Mouse (Mus musculus) WW6 (cell line): ENCODE measurements around the gene Miga2.

Source experiments
- DNase-seq: peaks from one replicate; pipeline ENCODE4 v3.0.0-alpha.2; 2013; ENCODE audit warnings: low read depth, low spot score

The Miga2 gene

DNA sequence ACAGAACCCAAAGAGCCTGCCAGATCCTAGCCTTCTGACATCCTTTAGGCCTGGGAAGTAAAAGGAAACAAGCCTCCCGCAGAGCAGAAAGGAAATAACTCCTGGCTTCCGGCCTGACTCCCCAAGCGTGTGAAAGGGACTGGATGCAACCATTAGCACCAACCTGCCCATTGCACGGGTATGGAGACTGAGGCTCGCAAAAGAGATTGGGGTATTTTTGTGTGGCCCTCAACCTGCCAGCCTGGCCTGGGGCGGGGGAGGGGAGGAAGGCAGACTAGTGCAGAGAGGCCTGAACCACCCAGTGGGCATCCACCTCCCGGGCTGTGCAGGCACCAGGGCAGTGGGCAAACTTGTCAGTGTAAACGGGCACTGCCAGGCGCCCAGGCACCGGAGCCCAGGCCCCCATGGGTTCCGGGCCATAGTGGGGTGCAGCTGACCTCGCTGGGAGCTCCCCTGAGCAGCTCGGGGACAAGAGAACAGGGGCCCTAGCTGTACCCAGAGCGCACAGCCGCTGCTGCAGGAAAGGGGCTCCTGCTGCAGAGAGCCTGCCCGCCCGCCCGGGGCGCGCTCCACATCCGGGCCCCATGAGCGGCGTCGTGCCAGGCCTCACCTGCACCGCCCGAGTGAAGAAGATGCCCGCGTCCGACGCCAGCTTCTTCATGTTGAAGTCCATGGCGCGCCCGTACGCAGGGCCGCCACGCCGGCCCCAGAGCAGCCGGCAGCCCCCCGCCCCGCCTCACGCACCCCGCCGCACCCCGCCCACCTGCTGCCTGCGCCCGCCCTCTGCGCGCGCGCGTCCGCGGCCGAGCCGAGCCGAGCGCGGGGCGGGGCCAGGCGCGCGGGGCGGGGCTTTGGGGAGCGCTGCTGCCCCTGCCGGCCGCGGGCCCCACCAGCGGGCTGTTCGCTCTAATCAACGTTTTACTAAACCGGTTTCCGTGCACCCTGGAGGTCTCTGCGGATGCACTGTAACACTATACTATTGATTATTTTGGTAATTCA, 5.2 kb upstream of the Miga2 start, which contains the start of gene Sh3glb2:
Gene Sh3glb2 (minus strand): TSS at position 805 of the 999 bp plus-strand sequence.
- no peak for DNase-seq

DNA sequence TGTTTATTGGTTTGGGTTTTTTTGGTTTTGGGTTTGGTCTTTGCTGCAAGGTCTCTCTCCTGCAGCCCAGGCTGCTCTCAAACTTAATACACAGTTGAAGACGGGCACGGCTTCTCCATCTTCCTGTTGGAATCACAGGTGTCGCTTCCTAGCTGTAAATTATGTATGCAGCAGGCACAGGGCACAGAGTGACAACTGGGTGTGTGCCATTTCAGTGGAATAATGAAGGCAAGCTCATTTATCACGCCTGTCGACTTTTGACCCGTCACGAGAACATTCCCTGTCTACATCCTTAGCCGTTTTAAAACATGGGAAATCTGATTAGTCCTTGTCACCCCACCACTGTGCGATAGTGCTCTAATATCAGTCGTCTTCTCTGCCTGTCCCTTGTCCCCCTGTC, 3.4 kb upstream of the Miga2 start:
- no peak for DNase-seq

DNA sequence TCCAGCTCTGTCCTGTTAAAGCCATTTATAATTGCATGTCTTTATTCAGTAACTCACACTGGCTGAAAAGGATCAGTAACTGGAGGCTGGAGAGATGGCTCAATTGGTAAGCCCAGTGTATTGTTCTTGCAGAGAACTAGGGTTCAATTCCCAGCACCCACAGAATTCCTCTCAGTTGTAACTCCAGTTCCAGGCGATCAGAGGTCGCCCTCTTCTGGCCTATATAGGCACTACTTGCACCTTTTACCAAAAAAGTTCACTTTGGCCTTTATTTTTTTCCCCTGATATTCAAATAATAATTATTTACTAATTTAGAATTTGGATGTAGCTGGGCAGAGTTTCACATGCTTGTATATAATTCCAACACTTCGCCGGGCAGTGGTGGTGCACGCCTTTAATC, 1.2 kb upstream of the Miga2 start:
- DNase-seq = no peak

DNA sequence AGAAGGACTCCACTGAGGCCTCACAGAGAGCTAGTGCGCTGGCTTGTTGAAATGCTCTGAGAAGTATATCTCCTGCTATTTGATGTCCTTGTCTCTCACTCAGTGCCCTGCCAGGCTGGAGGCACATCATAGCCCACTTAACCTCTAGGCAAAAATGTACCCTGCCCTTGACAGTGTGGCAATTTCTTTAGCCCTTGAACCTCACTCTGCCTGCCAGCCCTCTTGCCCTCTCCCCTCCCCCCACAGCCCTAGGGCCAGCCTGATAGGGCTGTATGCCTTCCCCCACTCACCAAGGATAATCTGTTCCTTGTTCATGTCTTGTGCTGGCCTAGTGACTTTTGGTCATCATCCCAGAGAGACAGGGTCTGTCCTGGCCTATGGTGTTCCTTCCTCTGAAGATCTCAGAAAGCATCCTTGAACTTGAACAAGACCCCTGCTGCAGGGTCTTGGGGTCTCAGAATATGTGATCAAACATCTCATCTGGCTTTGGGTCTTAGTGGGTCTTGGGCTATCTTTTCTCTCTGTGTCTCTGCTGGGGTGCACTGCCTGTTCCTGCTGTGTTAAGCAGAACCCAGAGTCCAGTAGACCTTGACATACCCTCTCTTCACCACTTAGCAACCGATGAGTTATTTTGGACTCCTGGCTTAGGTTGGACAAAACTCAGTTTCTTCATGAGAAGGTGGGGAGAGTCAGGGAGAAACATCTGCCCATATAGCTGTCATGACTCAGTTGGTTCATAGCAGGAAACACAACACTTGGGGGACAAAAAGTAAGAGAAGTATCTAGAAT, 1.4 kb downstream of the Miga2 start:
- no peak for DNase-seq

DNA sequence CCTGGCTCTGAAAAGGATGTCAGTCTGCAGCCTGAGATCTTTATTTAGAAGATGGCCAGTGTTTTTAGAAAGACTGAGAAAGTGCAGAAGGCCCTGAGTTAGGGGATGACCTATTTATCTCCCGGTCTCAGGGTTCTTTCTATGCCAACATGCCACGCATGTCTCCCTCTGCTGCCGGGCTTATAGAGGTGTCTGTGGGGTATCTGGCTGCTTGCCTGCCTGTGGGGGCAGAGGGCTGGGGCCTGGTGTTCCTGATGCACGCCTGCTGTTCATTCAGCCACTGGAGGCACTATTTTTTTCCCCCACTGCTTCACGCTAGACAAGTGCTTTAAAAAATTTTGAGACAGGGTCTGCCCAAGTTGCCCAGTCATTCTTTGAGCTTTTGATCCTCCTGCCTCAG, 2.2 kb downstream of the Miga2 start:
- no peak for DNase-seq

DNA sequence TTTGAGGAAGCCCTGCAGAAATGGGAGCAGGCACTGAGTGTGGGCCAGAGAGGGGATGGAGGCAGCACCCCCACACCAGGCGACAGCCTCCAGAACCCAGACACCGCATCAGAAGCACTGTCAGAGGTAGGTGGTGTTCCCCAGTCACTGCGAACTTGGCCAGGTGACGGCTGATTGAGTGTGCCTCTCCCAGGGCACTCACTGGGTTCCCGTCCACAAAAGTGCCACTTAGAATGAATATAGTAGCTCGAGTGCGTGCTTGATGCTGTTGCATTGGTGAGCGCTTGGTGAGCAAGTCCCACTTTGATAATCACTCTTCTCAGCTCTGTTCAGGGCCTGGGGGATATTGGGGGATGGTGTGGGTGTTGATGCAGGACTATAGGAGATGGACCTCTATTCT, 7.5 kb downstream of the Miga2 start:
- DNase-seq = no peak

DNA sequence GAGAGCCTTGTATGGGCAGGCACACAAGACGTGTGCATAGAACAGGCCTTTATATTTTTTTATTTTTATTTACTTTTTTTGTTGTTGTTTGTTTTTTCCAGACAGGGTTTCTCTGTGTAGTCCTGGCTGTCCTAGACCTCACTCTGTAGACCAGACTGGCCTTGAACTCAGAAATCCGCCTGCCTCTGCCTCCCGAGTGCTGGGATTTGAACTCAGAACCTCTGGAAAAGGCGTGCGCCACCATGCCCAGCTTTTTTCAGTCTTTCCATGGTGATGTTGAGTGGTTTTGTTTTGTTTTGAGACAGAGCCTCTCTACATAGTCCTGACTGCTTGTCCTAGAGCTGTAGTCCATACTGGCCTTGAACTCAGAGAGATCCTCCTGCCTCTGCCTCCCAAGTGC, 8.7 kb downstream of the Miga2 start:
- DNase-seq = no peak

DNA sequence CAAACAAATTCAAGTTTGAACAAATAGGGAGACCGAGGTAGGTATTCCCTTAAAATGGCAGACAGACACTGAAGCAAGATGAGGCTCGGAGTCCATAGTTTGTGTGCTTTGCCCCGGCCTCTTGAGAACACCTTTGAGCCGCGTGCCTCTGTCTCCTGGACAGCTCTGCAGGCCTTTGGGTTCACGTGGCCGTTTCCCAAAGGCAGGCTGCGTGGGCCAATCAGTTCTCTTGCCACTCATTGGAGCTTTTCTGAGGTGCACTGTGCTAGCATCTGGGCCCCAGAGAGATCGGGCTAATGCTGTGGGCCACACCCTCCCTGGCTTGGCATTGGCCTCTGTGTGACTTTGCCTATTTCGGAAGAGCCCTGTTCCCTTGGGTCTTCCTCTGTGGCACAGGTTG, 11.9 kb downstream of the Miga2 start:
- DNase-seq = no peak

DNA sequence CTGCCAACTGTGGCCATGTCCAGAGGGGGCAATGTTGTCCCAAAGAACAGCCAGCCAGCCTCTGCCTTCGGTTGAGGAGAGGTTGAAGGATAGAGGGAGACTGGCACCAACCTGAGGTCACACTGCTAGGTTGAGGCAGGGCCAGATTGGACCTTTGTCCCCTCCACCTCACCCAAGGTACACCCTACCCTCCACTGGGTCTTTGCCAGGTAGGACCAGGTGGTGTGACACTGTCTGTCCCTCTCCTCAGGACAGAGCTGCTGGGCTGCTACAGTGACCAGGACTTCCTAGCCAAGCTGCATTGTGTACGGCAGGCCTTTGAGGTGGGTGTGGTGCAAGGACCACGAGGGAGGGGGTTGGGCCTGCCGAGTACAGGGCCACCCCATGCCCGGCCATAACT, 13.7 kb downstream of the Miga2 start:
- no peak for DNase-seq

DNA sequence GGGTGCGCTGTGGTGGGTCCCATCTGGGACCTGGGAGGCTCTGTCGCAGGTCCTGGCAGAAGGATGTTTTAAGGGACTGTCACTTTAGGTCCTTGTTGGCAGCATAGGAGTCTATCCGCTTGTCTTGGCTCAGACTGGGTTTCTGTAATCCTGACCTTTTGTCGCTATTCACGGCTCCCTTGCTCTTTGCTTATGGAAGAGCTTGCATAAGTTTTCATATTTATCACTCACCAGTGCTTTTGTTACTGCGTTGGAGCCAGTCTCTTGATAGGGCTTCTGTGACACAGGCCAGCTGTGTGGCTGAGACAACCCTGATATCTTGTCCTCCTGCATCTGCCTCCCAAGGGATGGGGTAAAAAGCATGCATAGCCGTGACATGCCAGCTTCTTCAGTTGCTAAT, 15.3 kb downstream of the Miga2 start:
- no peak for DNase-seq

DNA sequence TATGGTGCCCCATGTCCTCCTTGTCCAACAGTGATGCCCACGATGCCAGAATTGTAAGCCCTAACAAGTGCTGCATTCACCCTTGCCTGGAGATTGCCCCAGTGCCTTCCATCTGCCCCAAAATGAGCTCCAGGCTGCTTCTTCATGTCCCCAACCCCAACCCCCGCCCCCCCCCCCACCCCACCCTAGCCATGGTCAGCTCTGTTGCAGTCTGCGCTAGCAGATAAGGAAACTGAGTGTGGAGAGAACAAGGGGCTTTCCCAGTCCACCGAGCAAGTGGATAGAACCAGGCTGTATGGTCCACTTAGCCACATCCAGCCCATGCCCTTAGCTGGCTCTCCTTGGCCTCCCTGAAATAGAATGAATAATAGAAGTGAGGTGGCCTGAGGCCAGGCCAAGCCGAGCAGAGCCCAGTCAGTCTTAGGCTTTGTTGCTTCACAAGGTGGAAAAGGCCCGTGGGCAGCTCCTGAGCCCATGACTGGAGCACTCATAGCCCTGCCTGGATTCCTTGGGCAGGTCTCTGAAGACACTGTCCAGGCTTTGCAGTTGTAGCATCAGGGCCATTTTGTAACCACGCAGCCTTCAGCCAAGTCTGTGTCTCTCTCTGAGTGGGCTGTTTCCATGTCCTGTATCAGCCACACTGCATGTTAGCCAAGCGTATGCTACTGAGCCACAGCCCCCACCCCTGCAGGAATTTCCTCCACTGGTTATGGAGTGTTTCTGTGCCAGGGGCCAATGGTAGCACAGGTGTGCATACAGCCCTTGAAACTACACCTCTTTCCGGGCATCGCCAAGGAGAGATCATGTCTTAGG, 16.7 kb downstream of the Miga2 start:
- no peak for DNase-seq

DNA sequence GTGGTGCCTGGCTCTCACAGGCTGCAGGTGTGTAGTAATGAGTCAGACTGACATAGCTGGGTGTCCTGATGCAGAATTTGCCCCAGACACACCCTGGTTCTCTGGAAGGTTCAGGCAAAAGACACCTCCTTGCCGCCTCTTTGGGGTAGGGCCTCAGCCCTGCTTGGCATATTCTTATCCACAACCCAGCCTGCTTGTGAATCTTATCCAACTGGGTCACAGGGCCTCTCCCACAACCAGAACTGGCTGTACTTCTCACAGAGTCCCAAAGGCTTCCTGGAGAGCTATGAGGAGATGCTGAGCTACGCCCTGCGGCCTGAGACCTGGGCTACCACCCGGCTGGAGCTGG, 17.3 kb downstream of the Miga2 start:
- no peak for DNase-seq

DNA sequence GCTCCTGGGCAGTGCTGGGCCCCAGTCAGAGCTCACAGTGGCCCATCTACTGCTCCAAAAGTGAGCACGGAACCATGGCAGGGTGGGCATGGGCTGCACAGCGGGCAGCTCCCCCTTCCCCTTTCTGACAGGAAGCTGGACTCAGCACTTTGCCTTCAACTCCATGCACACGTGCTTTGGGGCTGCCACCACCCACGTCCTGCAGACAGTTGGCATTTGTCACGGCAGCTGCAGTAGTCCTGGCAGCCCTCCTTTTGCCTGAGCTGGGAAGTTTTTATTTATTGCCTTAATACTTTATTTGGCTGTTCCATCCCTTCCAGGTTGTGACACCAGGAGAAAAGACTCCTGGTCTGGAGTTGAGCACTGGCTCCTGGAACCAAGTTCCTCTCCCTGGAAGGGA, 20.8 kb downstream of the Miga2 start:
- no peak for DNase-seq

DNA sequence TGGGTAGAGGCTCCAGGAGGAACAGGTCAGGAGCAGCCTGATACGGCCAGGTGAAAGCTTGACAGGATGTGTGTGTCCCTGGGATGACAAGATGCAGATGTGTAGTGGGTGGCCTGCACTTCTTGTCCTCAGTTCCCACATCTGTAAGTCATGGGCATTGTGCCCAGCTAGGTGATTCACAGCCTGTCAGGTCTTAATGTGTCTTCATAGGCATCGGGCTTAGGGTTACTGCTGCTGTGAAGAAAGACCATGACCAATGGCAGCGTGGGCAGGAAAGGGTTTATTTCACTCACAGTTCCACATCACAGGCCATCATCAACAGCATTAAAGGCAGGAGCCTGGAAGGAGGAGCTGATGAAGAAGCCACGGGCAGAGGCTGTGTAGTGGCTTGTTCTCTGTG, 21.6 kb downstream of the Miga2 start:
- DNase-seq = no peak

DNA sequence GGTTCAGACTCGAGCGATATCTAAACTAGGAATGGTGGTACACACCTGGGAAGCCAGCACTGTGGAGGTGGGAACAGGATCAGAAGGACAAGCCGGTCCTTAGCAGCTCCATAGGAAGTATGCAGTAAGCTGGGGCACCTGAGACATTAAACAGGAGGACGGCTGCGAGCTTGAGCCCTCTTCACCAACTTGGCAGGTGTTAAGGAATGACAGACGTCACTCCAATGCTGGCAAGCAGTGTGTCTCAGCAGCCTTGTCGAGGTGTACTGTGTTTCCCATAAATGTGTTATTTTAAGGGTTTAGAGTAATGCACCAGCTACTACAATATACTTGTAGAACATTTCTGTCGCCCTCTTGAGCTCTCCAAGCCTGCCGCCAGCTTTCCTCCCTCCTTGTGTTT, 22.9 kb downstream of the Miga2 start:
- DNase-seq = no peak

DNA sequence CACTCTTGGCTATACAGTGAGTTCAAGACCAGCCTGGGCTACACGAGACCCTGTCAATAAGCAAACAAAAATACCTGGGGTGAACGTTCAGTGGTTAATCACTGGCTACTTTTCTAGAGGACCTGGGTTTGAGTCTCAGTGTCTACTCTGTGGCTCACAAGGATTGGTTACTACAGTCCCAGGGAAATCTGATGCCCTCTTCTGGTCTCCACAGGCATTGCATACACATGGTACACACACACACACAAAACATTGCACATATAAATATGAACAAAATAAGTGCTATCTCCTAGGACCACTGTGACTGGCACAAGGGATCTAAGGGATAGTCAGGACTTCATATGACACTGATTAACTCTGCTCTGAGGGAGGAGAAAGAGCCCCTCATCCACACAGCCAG, 25.0 kb downstream of the Miga2 start:
- no peak for DNase-seq

DNA sequence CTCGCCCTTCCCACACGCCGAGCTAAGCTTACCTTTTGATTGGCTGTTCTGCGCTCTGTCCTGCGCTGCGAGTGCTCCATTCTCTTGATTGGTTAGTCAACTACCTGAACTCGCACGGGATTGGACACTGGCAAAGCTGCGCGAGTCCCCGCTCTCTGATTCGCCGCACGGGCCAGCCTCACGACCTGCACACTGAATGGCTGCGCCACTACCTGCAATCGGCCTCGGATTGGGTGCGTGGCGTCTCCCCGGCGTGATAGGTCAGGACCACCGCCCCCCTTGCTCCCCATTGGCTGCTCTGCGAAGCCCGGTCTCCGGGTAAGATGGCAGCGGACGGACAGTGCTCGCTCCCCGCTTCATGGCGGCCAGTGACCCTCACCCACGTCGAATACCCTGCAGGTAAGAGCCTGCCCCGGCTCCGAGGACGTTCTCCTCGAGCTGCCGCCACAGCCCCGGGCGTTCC, 28.1 kb downstream of the Miga2 start, which contains the start of gene Dolpp1:
Gene Dolpp1 (plus strand): TSS at position 141 of the 463 bp plus-strand sequence.
- DNase-seq = peak; percentile 98

DNA sequence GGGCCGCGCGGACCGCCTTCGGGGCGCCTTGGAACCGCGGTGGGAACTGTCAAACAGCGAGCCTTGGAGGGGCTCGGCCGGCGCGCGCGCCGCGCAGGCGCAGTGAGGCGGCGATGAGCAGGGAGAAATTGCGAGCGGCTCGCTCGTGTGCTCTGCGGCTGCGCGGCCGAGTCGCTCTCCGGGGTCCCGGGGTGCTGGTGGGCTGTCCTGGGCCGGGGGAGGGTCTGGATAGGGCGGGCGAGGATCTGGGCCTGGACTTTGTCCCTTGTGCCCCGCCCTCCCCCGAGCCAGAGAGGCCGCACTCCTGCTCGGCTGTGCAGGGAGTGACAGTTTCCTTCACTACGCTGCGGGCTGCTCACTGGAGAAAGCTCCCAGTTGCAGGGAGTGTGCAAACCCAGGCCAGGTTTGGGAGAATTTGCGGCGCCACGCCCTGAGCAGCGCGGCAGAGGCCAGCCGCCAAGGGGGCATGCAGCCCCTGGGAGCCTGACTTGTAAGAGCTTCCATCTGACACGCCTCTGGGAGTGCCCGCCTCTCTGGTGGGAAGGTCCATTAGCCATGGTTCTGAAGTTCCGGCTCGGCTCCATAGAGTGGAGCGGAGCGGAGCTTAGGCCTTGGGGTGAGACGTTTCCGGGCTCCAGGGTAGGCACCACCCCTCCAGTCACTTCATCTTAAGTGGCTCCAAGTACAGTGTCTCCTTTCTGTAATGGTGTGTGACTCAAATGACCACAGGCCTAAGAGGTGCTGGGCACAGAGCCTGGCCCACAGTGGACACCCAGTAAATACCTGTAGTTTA, 28.7 kb downstream of the Miga2 start:
- peak; percentile 65 for DNase-seq

DNA sequence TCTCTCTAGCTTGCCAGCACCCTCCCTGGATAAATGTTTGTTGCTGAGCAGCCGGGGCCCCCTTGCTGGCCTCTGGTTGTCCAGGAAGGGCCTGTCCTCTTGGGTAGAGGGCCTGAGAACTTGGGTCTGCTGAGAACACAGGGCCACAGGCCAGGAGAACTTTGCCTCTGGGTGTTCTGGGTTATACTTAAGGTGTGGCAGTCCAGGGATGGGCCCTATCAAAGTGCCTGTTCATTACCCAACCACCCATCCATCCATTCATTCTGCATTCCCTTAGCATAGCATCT, 29.3 kb downstream of the Miga2 start:
- no peak for DNase-seq

DNA sequence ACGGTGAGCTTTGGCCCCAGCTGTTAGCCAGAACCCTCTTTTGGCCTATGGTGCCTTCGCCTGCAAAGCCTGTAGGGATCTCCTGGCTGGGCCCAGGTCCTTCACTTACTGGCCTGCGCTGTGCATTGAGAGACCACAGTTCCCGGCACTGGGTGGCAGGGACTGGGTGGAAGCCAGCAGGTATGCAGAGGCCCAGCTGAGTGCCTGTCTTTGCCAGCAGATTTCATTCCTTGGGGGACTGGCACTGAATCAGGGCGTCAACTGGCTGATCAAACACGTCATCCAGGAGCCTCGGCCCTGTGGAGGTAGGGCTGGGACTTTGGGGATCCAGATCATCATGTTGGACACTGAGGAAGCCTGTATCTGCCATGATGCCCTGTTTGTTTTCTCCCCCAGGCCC, 31.7 kb downstream of the Miga2 start:
- DNase-seq = no peak

DNA sequence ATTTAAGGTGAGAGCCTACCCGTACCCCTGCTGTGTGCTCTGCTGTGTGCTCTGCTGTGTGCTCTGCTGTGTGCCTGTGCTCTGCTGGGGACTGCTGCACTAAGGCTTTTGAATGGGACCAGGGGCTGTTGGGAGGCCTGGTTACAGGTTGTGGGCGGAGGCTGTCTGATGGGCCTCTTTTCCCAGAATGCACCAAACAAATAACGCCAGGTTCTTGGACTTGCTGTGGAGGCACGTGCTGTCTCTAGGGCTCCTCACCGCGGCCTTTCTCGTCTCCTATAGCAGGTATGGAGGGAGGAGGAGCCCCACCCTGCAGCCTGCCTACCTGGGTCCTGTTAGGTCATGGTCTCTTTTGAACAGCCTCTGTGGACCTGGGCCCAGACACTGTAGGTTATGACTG, 32.2 kb downstream of the Miga2 start:
- DNase-seq = no peak
